Mouse (Mus musculus): Measurements from ENCODE around the gene Ccdc126.
"Not testable (repeated sequence)": the region's sequence is repeated elsewhere in the genome, so short reads cannot be mapped to it uniquely, and the experiment has no call there.

Gene Ccdc126

GRCm38 (mm10) chr6:49318966-49319594 lies at the start of gene Ccdc126:
Gene Ccdc126, plus strand, starts transcription at chr6:49319274.
- in situ Hi-C loops (cut with MboI) = no loop called here

DNA sequence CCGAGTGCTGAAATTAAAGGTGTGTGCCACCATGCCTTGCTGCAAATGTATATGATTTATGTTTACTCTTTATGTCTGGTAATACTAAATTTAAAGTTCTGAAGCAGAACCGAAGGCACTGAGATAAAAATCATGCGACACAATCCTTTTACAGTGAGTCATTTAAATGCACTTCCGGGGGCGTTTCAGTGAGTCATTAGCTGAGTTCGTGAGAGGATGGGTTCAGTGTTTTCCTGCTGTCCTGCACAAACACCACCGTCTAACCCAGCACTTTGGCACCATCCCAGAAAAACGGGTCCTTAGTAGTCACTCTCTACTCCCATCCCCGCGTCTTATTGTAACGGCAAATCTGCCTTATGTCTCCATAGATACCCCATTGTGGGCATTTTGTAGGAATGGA lies 49.2 kb upstream of the Ccdc126 start:
- in situ Hi-C loops (cut with MboI) = loop anchor here (10.0 kb wide), 1 partner anchor 125 kb away; the partner anchor contains the start of gene Stk31

DNA sequence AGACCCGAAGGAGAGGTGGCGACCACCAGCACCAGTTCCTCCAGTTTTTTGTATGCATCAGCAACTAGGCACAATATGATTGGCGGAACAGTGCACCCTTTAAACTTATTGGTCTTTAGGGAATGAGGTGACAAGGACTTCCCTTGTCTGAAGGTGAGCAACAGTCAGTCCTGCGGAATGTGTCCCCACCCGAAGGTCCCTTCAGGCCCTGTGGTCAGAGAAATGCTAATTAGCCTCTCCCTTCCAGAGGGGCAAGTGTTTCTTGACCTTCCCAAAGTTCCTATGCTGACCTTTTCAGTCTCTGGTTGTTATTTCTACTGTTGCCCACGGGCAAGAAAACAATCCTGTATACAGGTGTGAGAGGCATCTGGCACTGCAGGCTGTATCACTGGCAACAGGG lies 47.3 kb upstream of the Ccdc126 start:
- in situ Hi-C loops (cut with MboI) = no loop called here

DNA sequence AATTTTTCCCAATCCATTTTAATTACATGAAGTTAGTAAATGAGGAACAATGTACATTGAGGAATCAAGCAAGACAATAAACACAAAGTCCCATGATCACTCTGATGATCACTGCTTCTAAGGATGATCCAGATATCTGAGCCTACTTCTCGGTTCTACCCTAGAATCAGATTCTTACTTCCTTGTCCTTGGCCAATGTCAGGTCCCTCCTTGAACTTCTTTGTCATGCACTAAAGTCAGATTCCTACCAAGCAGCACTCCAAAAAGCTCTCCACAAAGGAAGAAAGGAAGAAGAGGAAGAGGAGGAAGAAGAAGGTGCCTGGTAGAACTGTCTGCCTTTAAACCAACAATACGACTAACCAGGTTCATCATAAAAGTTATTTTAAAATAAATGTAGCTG lies 46.2 kb upstream of the Ccdc126 start:
- in situ Hi-C loops (cut with MboI) = no loop called here

- in situ Hi-C loops (cut with MboI) = no loop called here
These were observed 45.1 kb upstream of the Ccdc126 start for GRCm38 (mm10) chr6:49273934-49274333.

- in situ Hi-C loops (cut with MboI) = no loop called here
These were observed 44.5 kb upstream of the Ccdc126 start for GRCm38 (mm10) chr6:49274416-49275091.

DNA sequence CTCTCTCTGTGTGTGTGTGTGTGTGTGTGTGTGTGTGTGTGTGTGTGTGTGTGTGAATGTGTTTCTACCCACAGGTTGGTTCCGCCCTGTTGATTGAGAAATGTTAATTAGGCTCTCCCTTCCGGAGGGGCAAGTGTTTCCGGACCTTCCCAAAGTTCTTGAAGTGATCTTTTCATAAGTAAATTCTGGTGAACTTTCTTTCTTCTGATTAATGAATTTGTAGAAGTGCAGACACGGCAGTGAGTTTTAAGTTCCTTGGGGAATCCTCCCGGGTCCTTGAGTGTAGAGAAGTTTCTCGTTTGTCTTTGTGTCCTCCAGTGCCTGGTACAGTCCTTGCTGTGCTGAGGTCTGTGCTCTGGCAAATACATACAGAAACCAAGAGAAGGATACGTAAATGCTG lies 43.8 kb upstream of the Ccdc126 start:
- in situ Hi-C loops (cut with MboI) = no loop called here

DNA sequence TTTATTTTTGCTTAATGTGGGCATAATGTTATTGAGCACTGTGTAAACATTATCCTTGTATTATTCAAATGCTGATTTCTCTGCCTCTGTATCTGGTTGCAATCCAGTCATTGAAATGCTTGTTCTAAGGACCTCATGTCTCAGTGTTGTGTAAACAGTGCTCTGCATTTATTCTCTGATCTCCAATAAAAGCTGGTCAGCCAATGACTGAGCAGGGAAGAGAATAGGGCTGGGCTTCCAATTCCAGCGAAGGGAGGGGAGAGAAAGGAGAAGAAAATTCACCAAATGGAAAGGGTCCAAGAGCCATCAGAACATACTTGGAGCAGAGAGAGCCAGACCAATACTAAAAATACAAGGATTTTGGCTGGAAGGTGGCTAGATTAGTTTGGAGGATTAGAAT lies 38.1 kb upstream of the Ccdc126 start:
- in situ Hi-C loops (cut with MboI) = no loop called here

GRCm38 (mm10) chr6:49282122-49282521 lies 37.0 kb upstream of the Ccdc126 start:
- in situ Hi-C loops (cut with MboI) = no loop called here

DNA sequence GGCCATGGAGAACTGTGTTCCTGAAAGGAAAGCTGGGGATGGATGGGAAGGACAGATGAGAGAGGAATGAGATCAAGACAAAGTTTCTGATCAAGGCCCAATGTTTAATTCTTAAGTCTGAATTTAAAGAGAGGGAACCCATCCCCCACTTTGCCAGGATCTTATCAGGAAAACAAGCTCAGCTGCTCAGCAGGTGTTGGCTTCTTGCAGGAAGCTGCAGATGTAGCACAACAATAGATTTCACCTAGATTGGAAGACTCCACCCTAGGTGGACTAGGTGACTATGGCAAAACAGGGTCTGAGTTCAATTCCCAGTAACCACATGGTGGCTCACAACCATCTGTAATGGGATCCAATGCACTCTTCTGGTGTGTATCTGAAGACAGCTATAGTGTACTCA lies 20.8 kb upstream of the Ccdc126 start:
- in situ Hi-C loops (cut with MboI) = no loop called here

- in situ Hi-C loops (cut with MboI) = not testable (repeated sequence)
These were observed 4.3 kb upstream of the Ccdc126 start for GRCm38 (mm10) chr6:49314821-49315220.

DNA sequence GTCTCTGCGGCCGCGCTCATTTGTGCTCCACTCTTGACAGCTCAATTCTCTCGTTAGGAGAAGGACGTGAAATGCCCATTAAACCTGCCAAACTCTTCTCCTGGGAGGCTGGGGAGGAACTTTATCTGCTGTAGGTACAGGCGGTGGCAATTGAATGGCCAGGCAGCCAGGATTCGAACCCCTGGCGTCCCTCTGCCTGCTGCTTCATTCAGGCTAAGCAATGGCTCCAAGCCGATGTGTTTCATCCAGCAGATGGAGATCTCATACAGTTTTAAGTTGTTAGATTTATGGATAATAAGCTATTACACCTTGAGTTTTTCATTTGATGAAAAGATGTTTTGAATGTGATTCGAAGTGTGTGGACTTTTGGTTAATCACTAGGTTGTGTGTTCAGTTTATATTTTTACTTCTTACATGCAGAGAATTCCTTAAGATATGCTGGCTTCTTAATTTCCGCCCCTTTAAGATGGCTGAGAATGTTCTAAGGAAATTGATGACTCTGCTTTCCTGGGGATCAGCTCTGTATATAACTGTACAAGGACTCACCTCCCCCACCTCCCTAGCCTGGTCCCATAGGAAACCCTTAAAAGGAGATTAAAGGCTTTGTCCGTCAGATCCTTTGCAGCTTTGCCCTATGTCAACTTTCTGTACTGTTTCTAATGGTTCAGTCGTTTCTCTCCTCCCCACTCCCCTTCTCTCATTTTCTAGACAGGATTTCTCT lies 681 bp downstream of the Ccdc126 start:
- in situ Hi-C loops (cut with MboI) = no loop called here

DNA sequence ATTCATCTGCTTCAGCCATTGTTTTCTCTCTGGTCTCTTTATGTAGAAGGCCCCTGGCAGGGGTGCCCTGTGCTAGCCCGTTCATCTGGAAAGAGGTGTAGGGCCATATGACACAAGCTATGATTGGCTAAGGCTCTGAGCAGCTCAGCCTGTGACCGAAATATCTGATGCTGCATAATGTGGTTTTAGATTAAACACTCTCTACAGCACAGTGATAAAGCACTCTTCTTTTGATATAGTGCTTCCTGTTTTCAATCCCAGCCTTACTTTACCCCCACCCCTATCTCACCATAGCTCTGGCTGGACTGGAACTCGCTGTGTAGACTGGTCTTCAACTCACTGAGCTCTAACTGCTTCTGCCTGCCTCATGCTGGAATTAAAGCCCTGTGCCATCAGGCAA lies 2.3 kb downstream of the Ccdc126 start:
- in situ Hi-C loops (cut with MboI) = no loop called here

DNA sequence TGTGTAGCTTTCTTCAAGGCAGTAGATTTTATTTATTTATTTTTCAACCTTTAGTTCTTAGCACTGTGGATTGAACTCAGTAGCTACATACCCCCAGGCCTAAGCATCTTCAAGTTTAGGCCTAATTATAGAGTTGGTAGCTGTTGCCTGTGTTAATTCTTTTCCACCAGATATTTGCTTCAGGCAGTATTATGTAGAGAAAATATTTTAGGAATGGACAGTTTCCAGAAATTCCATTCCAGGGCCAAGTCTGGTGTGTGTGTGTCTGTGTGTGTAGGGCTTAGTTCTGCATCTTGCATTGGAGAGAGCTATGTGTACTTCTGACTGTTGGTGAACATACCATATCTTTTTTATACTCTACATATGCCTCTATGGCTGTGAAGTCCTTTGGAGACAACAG lies 3.0 kb downstream of the Ccdc126 start:
- in situ Hi-C loops (cut with MboI) = no loop called here

GRCm38 (mm10) chr6:49322986-49323385 lies 3.9 kb downstream of the Ccdc126 start:
- in situ Hi-C loops (cut with MboI) = no loop called here

DNA sequence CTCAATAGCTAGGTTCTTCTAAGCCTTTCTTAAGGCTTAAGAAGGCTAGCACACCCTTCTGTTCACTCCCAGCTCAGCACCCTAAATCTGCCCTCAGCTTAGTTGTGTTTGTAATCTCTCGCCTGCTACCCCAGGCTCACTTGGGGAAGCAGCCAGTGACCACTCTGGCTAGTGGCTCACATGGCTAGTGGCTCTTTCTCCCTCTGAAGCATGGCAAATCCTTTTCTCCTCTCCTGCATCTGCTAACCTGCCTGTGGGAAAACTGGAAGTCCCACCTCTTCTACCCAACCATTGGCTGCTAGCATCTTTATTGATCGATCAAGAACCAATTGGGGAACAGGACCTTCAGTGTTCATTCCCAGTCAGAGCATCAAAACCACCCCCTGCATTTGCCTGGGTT lies 5.5 kb downstream of the Ccdc126 start:
- in situ Hi-C loops (cut with MboI) = no loop called here

- in situ Hi-C loops (cut with MboI) = no loop called here
These were observed 6.2 kb downstream of the Ccdc126 start for GRCm38 (mm10) chr6:49325294-49325693.

GRCm38 (mm10) chr6:49326846-49327245 lies 7.8 kb downstream of the Ccdc126 start:
- in situ Hi-C loops (cut with MboI) = no loop called here

DNA sequence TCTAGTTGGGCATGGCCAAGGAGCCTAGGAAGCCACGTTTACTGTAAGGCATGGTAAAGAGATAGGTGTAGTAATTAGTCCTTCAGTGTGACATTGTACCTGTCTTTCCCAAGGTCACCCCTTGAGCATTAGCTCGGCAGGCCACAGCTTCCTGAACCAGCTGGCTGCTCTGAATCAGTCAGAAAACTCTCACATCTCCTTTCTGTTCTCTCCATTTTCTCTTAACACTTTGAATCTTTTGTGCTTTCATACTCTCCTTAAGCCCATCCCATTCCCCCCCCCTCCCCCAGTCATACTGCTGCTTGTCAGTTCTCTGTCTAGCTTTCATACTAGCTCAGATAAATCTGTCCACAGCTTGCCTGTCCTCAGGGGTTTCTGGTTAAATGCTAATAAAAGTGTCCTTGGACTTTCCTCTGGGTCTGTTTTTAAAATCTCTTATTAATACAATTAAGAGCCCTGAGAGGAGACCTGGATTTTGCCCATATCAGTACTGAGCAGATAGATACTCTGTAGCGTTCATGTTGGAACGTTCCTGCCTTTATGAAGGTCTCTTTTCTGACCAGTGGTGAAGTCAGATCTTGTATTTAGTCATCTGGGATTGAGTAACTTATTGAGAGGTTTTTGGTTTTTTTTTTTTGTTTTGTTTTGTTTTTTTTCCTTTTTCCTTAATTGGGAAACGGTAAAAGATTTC lies 12.4 kb downstream of the Ccdc126 start:
- in situ Hi-C loops (cut with MboI) = no loop called here

- in situ Hi-C loops (cut with MboI) = no loop called here
These were observed 12.9 kb downstream of the Ccdc126 start for GRCm38 (mm10) chr6:49332060-49332370.

GRCm38 (mm10) chr6:49338566-49338965 lies 19.5 kb downstream of the Ccdc126 start:
- in situ Hi-C loops (cut with MboI) = no loop called here

- in situ Hi-C loops (cut with MboI) = no loop called here
These were observed 20.1 kb downstream of the Ccdc126 start for GRCm38 (mm10) chr6:49339145-49339544.

All from mature B cell (primary cell).